Mouse (Mus musculus) embryo, embryonic 10 days (tissue): ENCODE results near the gene Acss2.

Experiments used
- DNase-seq: peaks from one replicate; pipeline ENCODE4 v3.0.0-alpha.2; 2015; ENCODE audit warnings: low spot score

The Acss2 gene

DNA sequence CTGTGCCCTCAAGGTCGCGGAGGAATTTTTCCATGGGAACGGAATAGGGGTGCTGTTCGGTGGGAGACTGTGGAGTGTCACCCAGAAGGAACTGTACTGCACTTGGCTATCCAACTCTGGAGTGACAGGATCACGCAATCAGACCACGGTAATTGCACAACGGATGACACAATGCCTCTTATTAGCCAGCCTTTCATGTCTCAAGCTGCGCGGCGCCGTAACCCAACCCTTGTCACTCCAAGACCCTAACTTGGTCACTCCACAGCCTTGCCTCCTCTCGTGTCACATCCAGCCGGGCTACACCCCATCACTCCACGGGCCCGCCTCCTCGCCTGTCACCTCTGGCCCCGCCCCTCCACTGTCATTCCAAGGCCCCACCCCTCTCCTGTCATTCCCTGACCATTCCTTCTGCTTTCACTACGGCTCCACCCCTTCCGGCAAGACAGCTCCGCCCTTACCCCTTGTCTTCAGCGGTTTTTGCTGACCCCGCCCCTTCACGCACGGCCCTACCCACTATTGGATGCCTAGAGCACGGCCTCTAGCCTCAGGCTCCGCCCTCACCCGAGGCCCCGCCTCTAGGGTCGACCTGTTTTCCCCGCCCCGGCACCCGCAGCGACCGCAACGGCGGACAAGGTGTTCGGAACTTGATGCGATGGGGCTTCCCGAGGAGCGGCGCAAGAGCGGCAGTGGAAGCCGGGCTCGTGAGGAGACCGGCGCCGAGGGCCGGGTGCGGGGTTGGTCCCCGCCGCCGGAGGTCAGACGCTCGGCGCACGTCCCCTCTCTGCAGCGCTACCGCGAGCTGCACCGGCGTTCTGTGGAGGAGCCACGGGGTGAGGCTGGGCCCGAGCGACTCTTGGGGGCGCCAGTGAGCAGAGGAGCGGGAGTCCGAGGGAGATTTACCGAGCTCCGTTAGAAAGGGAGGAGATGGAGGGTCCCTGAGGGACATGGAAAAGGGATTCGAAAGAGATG, at the start of gene Acss2, which contains the start of gene Ggt7:
Gene Acss2, plus strand, starts transcription at position 494 of the 969 bp plus-strand sequence.
Gene Ggt7, minus strand, starts transcription at position 783 of the 969 bp plus-strand sequence.
- DNase-seq: peak; percentile 97

DNA sequence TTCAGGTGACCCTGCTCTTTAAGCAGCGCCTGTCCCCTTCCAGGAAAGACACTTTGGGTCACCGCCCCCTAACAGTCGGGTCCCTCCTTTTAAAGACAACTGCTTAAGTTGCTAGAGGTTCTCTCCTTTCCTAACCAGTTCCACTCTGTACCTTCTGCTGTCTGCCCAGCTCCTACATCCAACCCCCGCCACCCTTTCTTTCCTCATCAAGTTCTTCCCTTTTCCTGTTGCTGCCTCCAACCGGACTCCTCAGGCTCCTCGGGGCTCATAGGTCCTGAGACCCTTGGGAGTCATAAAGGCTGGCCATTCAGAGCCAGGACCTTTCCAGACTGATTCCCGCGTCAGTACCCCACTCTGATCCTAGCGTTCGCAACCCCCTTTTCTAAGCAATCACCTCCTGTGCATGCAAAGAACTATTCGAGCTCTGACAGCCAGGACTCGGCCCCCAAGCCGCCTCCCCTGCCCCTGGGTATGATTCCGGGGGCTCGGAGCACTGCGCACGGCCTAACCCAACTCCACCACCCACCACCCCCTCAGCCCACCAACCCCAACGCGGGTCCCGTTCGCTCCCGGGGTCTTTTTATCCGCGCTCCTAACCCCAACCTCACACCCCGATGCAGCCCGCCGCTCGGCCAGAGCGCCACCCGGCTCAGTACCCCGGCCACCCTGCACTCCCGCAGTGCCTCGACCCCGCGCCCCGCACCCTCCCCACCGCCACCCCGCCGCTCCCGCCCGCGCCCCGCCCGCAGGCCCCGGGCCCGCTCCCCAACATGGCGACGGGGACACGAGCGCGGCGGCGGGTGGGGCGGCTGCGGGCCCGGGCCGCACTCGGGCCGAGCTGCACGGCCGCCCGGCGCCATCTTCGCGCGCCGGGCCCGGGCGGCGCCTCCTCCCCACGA, 44.8 kb upstream of the Acss2 start:
- DNase-seq: peak; percentile 53

DNA sequence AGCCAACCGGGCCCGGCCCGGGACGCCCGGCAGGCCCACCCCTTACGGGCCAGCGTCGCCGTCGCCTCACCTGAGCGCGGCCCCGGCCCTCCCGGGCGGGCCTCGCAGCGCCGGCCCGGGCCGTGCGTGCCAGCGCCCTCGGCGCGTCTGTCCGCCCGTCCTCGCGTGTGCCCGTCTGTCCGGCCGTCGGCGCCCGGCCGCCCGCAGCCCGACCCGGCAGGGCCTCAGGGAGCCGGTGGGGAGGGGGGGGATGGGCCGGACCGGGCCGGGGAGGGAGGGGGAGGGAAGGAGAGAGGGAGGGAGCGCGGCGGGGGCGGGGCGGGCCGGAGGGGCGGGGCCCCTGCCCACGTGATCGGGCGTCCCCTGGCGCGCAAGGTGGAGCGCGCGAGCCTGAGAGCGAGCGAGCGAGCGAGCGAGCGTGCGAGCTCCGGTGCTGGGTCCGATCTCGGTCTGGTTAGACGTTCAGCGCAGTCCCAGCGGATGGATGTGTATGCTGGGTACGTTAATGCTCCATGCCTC, 44.1 kb upstream of the Acss2 start, which contains the start of gene Ncoa6:
Gene Ncoa6, minus strand, starts transcription at position 325 of the 519 bp plus-strand sequence.
- DNase-seq: peak; percentile 81

DNA sequence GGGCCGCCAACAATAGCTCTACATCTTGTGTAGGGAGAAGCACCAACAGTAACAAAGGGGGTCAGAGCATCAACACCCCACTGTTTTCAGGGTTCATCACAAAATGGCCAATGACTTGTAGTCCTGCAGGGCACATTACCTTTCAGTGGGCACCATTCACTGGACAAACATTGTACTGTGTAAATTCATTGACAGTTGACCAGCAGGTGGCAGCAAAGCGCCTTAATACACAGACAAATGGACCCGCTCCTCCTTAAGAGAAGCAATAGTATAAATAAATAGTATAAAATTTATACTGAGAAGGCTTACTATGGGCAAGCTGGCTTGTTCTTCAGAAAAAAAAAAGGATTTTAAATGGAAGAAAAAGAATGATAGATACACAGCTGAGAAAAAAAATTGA, 35.7 kb upstream of the Acss2 start:
- peak; percentile 87 for DNase-seq

DNA sequence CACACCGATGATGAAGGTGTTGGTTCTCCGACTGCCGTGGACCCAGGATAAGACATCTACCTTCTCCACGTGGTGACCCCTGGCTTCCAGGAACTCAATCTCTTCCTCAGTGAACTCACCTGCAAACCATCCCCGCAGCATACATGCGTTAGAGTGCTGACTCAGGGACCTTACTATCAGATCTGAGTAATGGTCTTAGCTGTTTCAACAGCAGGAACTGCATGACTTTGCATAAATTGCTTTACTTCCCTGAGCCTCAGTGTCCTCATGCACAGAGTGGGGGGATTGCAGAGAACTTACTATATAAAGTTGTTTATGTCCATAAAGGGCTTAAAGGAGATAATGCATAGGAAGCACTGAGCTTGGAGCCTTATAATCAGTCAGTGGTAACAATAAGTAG, 26.8 kb upstream of the Acss2 start:
- no peak for DNase-seq

DNA sequence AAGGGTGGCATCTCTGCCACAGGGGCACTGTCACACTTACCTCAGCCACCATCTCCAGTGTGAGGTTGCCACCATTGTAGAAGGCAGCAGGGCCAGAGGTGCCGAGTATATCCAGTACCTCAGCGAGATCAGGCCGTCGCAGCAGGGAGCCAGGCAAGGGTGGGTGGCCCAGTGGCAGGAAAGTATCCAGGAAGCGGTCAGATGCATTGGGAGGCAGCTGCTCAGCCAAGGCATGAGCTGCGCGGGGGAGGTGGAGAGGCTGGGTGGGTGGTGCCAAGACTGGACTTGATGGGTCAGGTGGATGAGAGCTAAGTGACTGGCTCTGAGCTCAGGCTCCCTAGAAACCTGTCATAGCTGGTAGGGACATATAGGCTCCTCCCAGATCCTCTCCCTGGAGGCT, 15.2 kb upstream of the Acss2 start:
- DNase-seq: no peak

DNA sequence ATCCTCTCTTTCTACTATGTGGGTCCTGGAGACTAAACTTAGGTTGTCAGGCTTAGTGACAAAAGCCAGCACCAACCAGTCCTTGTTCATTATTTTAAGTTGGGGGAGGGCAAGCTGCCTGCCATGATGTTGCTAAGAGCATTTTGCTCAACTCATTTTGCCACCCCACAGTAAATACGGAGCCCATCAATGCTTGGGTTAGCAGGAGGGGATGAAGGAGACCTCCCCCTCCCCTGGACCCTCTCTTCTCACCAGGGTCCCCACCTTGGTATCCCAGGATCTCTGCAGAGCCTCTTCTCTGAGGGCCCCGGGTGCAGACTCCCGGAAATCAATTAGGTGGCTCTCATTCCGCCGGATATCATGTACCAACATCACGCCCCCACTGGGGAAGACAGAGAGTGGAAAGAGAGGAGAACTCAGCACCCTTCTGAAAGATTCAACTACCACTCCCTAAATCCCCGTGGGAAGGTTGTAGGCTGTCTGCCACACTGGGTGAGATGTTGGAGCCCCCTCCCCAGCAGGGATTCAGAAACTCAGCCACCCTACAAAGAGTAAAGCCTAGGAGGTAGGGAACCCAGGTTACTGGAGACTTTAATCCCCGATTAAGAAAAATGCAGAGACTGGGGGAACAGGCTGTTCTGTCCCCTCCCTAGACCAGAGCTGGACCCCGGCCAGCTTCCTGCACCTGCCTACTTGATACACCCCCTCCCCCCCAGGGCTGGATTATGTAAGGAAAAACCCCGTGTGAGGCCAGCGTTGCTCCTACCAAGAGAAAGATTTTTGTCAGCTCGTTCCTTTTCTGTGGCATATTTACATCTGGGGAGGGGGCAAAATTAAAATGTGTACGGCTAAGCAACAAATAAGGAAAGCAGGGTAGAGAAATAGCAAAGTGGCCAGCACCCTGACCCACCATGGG, 13.1 kb upstream of the Acss2 start:
- DNase-seq: no peak

DNA sequence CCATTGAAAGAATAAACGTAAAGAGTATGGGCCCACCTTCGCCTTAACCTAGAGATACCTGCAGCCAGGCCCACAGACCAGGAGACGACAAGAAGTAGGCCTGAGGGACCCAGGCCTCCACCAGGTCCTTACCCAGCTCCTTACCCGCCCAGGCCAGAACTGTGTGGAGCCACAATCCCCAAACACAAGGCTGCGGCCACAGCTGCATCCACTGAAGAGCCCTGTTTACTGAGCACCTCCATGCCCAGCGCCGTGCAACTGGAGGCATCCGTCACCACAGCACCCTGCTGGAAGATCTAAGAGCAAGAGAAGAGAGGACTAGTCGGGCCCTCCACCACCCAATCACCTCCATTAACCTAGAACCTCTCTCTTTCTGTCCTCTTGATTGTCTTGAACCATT, 11.9 kb upstream of the Acss2 start:
- DNase-seq: no peak

DNA sequence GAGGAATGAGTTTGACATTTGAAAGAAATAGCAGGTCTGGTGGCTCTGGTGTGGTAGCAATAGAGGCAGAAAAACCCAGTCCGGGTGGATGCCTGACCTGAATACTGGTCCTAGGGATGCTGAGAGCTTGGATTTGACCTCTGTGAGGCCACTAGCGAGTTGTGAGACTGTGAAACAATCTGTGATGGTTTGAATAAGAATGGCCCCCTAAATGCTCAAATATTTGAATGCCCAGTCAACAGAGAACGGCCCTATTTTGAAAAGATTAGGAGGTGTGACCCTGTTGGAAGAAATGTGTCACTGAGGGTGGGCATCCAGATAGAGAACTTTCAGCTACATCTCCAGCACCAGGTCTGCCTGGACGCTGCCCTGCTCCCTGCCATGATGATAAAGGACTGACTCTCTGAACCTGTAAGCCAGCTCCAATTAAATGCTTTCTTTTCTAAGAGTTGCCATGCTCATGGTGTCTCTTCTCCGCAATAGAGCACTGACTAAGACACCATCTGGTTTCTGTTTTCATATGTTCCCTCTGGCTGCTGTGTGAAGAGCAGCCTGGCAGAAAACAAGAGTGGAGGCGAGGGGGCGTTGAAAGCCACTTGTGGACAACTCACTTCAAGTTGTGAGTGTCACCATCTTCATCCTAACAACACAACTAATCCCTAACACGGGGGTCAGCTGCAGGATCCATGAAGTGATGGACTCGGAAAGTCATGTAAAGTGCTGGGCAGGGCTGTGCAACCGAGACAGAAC, 9.9 kb upstream of the Acss2 start:
- DNase-seq: no peak

DNA sequence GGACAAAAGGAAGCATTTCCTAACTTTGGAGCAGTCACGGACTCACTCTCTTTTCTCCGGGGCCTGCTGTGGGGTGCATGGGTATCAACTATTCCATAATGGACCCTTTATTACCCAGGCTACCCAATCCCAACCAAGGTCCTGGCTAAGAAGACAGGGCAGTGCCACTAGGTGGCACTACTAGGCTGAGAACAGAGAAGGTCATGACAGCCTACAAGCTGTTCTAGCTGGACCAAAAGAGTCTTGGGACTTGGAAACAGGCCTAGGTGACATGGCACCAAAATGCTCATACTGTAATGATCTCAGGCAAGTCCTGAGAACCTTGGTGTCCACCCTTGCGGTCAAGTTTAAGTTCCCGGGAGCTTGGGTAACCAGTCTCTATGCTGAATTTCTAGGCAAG, 5.3 kb upstream of the Acss2 start:
- DNase-seq: peak; percentile 62

DNA sequence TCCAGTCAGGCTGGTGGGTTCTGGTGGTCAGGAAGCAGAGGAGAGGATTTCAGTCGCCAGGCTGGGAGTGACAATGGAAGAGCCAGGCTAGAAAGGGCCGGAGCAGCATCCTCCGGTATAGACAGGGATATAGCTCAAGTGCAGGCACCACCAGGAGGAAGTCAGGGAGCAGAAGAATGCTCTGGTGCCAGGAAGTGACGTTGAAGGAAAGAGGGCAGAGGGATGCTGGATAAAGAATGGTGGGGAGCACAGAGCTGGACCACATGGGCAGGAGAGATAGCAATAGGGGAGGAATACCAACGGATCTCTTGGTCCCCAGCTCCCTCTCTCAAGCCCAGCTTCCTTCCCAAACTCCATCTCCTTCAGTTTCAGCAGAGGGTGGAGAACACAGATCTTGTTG, 4.2 kb upstream of the Acss2 start:
- no peak for DNase-seq

DNA sequence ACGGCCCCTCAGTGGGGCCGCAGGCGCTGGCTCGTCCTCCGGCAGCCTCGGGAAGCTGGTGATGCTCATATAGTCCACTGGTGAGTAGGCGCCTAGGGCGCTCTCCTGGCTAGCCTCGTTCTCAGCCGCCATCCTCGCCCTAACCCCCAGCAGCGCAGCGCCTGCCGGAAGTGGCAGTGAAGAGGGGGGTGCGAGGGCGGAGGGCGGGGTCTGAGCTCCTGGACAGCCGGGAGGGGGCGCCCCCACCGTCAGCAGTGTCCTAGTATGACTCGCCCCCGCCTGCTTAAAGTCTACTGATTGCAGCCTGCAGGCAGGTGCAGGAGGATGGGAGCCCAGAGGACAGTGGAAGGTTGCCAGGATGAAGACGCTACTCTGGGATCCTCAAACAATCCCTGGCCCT, 3.1 kb upstream of the Acss2 start:
- peak; percentile 60 for DNase-seq

DNA sequence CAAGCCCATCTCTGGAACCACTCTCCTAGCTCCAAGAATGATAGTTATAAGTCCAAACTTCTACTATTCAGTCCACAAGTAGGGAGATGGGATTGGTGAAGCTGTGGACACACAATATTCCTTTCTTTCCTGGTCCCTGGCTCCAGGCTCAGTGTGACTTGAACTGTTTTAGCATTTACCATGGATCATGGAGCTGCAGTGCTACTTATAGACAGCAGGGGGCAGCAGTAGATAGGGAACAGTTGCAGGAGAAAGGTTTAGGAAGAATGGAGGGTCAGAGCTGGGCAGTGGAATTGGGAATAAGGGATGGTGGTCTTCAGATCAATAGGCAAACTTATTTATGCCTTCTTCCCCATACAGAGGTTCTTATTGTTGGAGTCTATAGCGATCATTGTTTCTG, 1.8 kb upstream of the Acss2 start:
- peak; percentile 84 for DNase-seq

DNA sequence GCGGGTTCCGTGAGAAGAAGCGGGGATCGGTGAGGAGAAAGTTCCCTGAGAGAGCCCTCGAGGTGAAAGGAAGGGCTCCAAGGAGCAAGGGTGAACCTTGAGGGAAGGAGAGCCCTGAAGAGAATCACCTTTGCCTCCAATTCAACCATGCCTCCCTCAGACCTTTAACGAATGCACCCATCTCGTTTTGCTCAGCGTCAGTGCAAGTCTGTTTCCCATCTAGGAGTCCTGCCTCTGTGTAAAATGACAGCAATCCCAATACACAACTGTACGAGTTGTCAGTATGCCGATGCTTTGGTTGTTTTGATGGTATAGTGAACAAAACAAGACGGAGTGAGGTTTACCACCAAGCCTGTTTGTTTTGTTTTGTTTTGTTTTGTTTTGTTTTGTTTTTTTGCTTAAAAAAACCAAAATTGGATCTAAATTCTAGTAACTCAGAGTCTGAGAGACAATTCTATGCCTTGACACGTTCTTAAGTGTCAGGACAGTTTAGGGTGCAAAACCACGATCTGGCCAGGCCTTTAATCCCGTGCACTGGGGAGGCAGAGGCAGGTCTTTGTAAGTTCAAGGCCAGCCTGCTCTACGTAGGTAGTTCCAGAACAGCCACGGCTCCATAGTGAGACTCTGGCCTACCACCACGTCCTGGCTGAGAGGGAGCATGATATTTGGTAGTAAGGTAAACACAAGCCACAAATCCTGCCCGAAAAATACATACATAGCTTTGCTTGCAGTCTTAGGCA, 953 bp downstream of the Acss2 start:
- DNase-seq: no peak

DNA sequence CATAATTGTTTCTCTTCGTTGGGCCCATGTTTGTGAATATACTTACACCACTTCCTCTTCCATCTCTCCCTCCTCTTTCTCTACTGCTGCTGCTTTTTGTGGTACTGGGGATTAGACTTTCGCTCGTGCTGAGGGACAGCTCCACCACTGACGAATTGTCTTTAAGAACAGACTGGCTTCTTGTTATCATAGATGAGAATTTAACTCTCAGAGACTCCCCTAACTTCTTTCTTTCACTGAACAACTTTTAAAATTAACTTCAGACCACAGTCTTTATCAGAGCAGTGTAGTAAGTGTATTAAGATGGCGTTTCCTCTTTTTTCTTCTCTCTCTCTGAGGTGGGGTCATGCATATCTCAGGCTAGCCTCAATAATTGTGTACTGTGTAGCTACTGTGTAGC, 6.0 kb downstream of the Acss2 start:
- DNase-seq: no peak

DNA sequence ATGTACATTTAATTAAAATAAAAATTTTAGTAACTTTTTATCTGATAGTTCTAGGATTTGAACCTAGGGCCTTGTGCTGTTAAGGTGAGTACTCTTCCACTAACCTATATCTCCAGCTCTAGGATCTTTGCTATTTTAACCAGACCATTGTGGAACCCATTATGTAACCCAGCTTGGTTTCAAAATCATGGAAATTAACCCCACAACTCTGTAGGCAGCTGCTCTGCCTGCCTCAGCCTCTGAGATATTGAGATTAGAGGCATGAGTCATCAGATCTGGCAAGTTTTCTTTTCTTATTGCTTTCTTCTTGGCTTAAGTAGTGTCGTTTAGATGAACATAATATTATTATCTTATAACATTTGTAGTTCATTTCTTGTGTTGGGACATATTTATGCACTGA, 6.6 kb downstream of the Acss2 start:
- no peak for DNase-seq

DNA sequence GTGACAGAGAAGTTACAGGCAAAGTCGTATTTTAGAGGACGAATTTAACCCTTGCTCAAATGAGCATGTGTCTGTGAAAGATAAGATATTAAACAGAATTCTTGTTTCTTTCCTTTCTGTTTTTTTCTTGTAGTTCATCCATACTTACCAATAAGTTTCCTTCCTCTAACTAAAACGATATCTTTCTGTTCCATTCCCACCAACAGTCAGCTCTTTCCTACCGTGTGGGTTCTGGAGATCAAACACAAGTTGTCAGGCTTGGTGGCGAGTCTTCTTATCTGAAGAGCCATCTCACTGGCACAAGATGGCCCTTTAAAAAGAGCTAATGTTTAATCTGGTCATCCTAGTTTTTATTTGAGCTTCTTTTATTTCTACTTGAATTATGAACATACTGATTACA, 9.6 kb downstream of the Acss2 start:
- DNase-seq: no peak

DNA sequence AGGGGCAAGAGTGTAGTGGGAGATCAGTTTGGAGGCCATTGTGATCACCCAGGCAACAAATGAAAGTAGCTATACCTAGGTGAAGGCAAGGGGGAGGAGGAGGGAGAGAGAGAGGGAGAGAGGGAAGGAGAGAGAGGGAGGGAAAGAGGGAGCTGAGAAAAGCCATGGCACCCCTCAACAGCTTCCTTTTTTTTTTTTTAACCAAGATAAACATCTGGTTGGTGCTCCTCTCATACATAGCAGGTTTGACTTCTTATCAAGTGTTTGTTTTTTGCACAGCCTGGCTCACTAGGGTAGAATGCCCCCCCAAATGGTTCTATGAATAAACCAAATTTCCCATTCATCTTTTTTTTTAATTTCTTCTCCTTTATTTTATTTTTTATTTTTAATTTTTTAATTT, 18.5 kb downstream of the Acss2 start:
- DNase-seq: no peak

DNA sequence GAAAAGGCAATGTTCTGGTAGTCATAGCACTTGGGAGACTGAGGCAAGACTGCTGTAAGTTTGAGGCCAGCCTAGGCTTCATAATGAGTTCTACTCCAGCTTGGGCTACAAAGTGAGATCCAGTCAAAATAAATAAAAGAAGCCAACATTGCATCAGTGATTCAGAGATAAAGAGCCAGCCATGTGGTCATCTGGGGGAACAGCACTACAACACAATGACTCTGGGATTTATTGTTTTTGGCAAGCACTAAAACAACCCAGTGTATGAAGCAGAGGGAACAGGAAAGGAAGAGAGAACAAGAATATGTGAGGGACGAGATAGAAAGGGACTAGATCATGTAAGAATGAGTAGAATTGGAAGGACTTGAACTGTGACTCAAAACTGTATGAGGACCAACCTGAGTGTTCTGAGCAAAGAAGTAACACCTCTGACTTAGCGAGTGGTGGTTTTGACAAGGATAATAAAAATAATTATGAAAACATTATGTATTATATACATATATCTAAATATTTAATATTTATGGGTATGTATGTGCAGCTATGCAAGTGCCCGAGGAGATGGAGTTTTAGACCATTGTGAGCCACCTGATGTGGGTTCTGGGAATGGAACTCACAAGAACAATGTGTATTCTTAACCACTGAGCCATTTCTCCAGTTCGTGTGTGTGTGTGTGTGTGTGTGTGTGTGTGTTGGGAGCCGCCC, 20.2 kb downstream of the Acss2 start:
- no peak for DNase-seq
